Mouse (Mus musculus) liver, adult 2 months (tissue): ENCODE measurements around the gene Cd300a.

Source experiments
- CTCF ChIP-seq: fragments of 200-500 bp; IDR thresholded peaks from 2 replicates; pipeline ENCODE4 v1.5.1; 2011; ENCODE audit warnings: low read depth, low read length, control low read depth
- POLR2A ChIP-seq: fragments of 200-500 bp; IDR thresholded peaks from 2 replicates; pipeline ENCODE4 v1.6.1; 2011; ENCODE audit warnings: low read length, control low read depth; ENCODE audit not compliant: insufficient read depth; ENCODE audit errors: extremely low read depth

DNA sequence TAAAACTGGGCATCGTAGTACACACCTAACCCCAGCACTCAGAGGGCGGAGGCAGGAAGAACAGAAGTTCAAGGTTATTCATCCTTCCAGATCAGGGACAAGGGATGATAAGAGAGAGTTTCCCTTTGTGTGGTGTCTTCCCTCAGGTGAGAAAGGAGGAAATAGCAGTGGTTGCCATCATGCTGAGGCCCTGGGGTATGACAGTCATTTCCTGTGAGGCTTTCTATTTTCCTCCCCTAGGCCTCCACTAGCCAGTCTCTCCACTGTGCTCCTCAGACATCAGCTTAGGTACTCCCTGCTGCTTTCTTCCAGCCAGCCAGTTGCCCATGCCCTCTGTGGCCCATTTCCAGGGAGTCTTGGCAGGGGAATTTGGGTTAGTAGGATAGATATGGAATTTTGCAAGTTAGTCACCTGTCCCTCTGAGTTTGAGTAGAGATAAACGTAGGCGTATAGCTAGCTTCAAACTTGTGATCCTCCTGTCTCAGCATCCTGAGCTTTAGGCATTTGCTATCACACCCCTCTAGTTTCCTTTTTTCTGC is 6.5 kb upstream of the Cd300a start:
- TF ChIP-seq CTCF = no peak
- no peak for TF ChIP-seq POLR2A
